Mouse (Mus musculus) forebrain, embryonic 12.5 days (tissue): ENCODE measurements around the gene Hlcs. TPM values are rescaled to one million over a fixed set of nuclear protein-coding genes. Genes with fewer than 3 reads are reported as not detected.

Experiments used
- ATAC-seq: fragments of 200-750 bp; cut with Nextera tagmentation; 2 replicates; pipeline ENCODE4 v1.8.0; 2017; ENCODE audit warnings: moderate TSS enrichment; ENCODE audit not compliant: low FRiP score
- H3K27ac ChIP-seq: fragments of 300-500 bp; sonication (generic); 2 replicates; pipeline ENCODE4 v1.5.1; 2016; ENCODE audit warnings: mild to moderate bottlenecking
- H3K27me3 ChIP-seq: fragments of 300-500 bp; sonication (generic); 2 replicates; pipeline ENCODE4 v1.6.1; 2016; ENCODE audit warnings: mild to moderate bottlenecking
- H3K36me3 ChIP-seq: fragments of 300-500 bp; sonication (generic); replicated peaks from 2 replicates; pipeline ENCODE4 v1.6.1; 2016; ENCODE audit warnings: mild to moderate bottlenecking
- H3K4me1 ChIP-seq: fragments of 300-500 bp; sonication (generic); 2 replicates; pipeline ENCODE4 v1.6.1; 2016
- H3K4me2 ChIP-seq: fragments of 300-500 bp; sonication (generic); 2 replicates; pipeline ENCODE4 v1.6.1; 2016; ENCODE audit warnings: mild to moderate bottlenecking, moderate library complexity
- H3K4me3 ChIP-seq: fragments of 300-500 bp; sonication (generic); replicated peaks from 2 replicates; pipeline ENCODE4 v1.5.1; 2016; ENCODE audit warnings: mild to moderate bottlenecking
- H3K9ac ChIP-seq: fragments of 300-500 bp; sonication (generic); 2 replicates; pipeline ENCODE4 v1.6.1; 2016; ENCODE audit warnings: mild to moderate bottlenecking
- H3K9me3 ChIP-seq: fragments of 300-500 bp; sonication (generic); 2 replicates; pipeline ENCODE4 v1.6.1; 2016
- WGBS: fragments of 180-500 bp; shearing (Covaris S2); methylation state at CpG from one replicate; pipeline ENCODE4 v1.1.7; 2016; 5-methylcytosine and 5-hydroxymethylcytosine counted together
- polyA plus RNA-seq: library from polyadenylated mRNA; unstranded; fragments of >200 nt; fragmentation: Nextera tagmentation; extraction: Ambion mirVana; gene quantifications from 2 replicates; pipeline ENCODE4 v1.2.1, GENCODE M21; 2016

The Hlcs gene
- polyA plus RNA-seq, 1 experiment from 2014 or later = 13.6 TPM

GRCm38 (mm10) chr16:94250640-94251349 lies 62.6 kb downstream of the Hlcs start:
- no peak overlapping the region for H3K4me3 ChIP-seq
- no peak overlapping the region for H3K4me2 ChIP-seq
- WGBS = 89% methylated on average over 15 of the region's 15 CpGs
- peaks cover 20% of the 10 kb centered on the region; the same call in 1 of the 2 replicates for H3K27me3 ChIP-seq
- no peak for ATAC-seq
- H3K27ac ChIP-seq = no peak overlapping the region
- no peak overlapping the region for H3K9ac ChIP-seq
- H3K36me3 ChIP-seq = no peaks in the 10 kb centered on the region
- no peaks in the 10 kb centered on the region for H3K9me3 ChIP-seq
- H3K4me1 ChIP-seq = peaks cover 12% of the 10 kb centered on the region; the same call in 1 of the 2 replicates

DNA sequence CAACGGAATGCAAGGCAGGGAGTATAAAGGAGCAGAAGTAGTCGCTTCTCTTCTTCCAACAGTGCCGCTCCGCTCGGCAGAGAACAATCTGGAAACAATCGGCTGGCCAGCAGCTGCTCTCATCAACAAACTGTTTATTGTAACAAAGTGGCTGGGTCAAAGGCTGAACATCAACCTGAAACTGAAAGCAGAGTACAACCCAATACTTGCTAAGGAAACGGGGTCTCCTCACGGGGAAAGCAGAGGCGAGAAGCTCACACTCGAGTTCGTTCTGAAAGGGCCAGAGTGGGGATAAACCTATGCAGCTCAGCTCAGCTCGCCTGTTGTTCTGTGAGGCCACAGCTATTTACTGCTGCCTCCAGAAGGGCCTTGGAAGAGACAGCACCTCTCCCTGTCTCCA lies 63.2 kb downstream of the Hlcs start:
- H3K4me2 ChIP-seq = no peak overlapping the region
- no peak overlapping the region for H3K27ac ChIP-seq
- peaks cover 16% of the 10 kb centered on the region; the same call in 1 of the 2 replicates for H3K27me3 ChIP-seq
- no peaks in the 10 kb centered on the region for H3K36me3 ChIP-seq
- H3K4me1 ChIP-seq = peaks cover 12% of the 10 kb centered on the region; the same call in 1 of the 2 replicates
- H3K4me3 ChIP-seq = no peak overlapping the region
- no peak overlapping the region for H3K9ac ChIP-seq
- ATAC-seq = no peak
- WGBS = 60% methylated on average over 12 of the region's 12 CpGs
- H3K9me3 ChIP-seq = no peaks in the 10 kb centered on the region

DNA sequence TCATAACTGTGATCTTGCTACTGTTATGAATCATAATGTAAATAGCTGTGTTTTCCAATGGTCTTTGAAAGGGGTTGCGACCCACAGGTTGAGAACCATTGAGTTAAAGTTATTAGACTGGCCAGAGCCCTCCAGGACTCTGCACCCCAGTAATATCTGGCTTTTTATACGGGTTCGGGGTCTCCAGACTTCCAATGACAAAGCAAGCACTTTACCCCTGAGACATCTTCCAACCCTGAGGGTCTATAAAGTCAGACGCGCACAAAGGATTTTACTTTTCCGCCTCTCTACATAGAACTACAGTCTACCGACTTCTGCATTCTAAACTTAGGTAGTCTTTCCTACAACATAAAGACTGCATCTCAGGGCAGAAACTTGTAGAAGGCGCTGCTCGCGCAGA lies 63.7 kb downstream of the Hlcs start:
- Histone ChIP-seq H3K4me2 (no peak overlapping the region), H3K4me3 (no peak overlapping the region), H3K9ac (no peak overlapping the region), H3K27ac (no peak overlapping the region), H3K9me3 (no peaks in the 10 kb centered on the region), H3K36me3 (no peaks in the 10 kb centered on the region), H3K27me3 (peaks cover 20% of the 10 kb centered on the region; the same call in 1 of the 2 replicates), H3K4me1 (peaks cover 12% of the 10 kb centered on the region; the same call in 1 of the 2 replicates)
- no peak for ATAC-seq
- 92% methylated on average over 10 of the region's 10 CpGs for WGBS

DNA sequence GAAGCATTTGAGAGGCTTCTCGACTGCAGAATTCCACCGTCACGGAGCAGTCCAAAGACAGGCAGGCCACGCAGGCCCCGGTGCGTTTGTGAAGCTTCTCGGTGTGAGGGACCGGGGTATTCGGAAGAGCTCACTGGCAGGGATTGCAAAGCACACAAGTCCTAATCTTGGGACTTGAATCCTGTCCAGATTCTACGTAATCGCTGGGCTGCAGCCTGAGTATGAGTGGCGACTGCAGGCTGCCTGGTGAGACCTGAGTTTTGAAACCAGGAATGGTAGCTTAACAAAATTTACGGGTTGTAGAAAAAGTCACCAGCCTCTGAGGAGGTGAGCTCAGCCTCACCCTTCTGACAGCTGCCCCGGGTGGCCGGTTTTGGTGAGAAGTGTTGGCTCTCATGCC lies 64.7 kb downstream of the Hlcs start:
- no peak overlapping the region for H3K27ac ChIP-seq
- WGBS = 93% methylated on average over 15 of the region's 15 CpGs
- no peak overlapping the region for H3K4me2 ChIP-seq
- H3K4me1 ChIP-seq = peaks cover 6% of the 10 kb centered on the region; the same call in 1 of the 2 replicates
- H3K36me3 ChIP-seq = no peaks in the 10 kb centered on the region
- ATAC-seq = no peak
- peaks cover 20% of the 10 kb centered on the region; the same call in 1 of the 2 replicates for H3K27me3 ChIP-seq
- H3K9ac ChIP-seq = no peak overlapping the region
- no peaks in the 10 kb centered on the region for H3K9me3 ChIP-seq
- no peak overlapping the region for H3K4me3 ChIP-seq

DNA sequence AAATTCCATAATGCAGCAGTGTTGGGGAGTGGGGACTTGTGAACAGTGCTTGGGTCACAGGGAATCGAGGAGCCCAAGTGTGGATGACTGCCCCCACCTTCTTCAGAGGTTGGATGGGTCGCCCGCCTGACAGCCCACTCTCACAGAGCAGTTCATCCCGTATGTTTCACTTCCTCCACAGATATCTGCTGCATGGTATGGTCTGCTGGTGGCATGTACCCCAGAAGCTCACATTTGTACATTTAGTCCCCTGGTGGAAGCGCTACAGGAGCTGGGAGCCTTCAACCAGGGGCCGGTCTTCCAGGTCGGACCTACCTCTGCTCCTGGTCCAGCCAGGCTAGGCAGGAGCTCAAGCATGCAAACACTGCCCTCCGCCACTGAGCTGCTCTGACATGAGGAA lies 66.4 kb downstream of the Hlcs start:
- 92% methylated on average over 8 of the region's 8 CpGs for WGBS
- no peaks in the 10 kb centered on the region for H3K36me3 ChIP-seq
- H3K4me3 ChIP-seq = no peak overlapping the region
- peaks cover 6% of the 10 kb centered on the region; the same call in 1 of the 2 replicates for H3K4me1 ChIP-seq
- no peak overlapping the region for H3K4me2 ChIP-seq
- H3K9ac ChIP-seq = no peak overlapping the region
- no peaks in the 10 kb centered on the region for H3K9me3 ChIP-seq
- H3K27ac ChIP-seq = no peak overlapping the region
- peaks cover 8% of the 10 kb centered on the region; the same call in 1 of the 2 replicates for H3K27me3 ChIP-seq
- ATAC-seq = no peak

- ATAC-seq = no peak
- H3K27me3 ChIP-seq = peaks cover 8% of the 10 kb centered on the region; the same call in 1 of the 2 replicates
- H3K4me3 ChIP-seq = no peak overlapping the region
- WGBS = 70% methylated on average over 17 of the region's 17 CpGs
- peaks cover 6% of the 10 kb centered on the region; the same call in 1 of the 2 replicates for H3K4me1 ChIP-seq
- H3K4me2 ChIP-seq = no peak overlapping the region
- no peaks in the 10 kb centered on the region for H3K9me3 ChIP-seq
- H3K9ac ChIP-seq = no peak overlapping the region
- no peak overlapping the region for H3K27ac ChIP-seq
- H3K36me3 ChIP-seq = no peaks in the 10 kb centered on the region
Measured at GRCm38 (mm10) chr16:94246058-94246784, 67.2 kb downstream of the Hlcs start.

DNA sequence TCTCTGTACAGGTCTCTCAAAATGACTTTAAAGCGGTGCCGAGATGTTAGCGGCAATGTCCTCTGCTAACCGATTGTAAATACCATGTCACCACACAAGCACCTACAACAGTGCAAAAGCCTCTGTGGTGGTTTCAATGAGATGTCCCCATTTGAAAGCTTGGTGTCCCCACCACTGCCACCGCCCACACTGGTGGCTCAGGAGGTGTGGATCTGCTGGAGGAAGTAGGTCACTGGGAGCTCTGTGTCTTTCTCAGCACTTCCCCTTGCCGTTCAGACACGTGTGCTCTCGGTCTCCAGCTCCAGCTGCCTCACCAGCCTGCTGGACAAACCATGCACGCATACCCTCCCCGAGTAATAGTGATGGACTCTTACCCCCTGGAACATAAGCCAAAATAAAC lies 72.2 kb downstream of the Hlcs start:
- H3K9me3 ChIP-seq = no peaks in the 10 kb centered on the region
- peaks cover 14% of the 10 kb centered on the region for H3K4me1 ChIP-seq
- no peak overlapping the region for H3K4me2 ChIP-seq
- H3K27me3 ChIP-seq = peaks cover 22% of the 10 kb centered on the region
- 94% methylated on average over 10 of the region's 10 CpGs for WGBS
- no peaks in the 10 kb centered on the region for H3K36me3 ChIP-seq
- H3K9ac ChIP-seq = no peak overlapping the region
- H3K4me3 ChIP-seq = no peak overlapping the region
- H3K27ac ChIP-seq = no peak overlapping the region
- ATAC-seq = no peak

- Histone ChIP-seq H3K4me3 (no peak overlapping the region), H3K36me3 (no peaks in the 10 kb centered on the region), H3K4me2 (no peak overlapping the region), H3K9ac (no peak overlapping the region), H3K4me1 (peaks cover 16% of the 10 kb centered on the region), H3K27ac (no peak overlapping the region), H3K9me3 (no peaks in the 10 kb centered on the region), H3K27me3 (peaks cover 22% of the 10 kb centered on the region)
- WGBS = 34% methylated on average over 2 of the region's 2 CpGs
- ATAC-seq = no peak
Measured at GRCm38 (mm10) chr16:94240190-94240589, 73.2 kb downstream of the Hlcs start.

GRCm38 (mm10) chr16:94239567-94239966 lies 73.8 kb downstream of the Hlcs start:
- Histone ChIP-seq H3K36me3 (no peaks in the 10 kb centered on the region), H3K27me3 (peaks cover 17% of the 10 kb centered on the region), H3K9ac (no peak overlapping the region), H3K27ac (no peak overlapping the region), H3K4me3 (no peak overlapping the region), H3K4me1 (peaks cover 16% of the 10 kb centered on the region), H3K9me3 (no peaks in the 10 kb centered on the region), H3K4me2 (no peak overlapping the region)
- ATAC-seq = no peak
- 90% methylated on average over 6 of the region's 6 CpGs for WGBS

- WGBS = 96% methylated on average over 7 of the region's 7 CpGs
- Histone ChIP-seq H3K36me3 (no peaks in the 10 kb centered on the region), H3K4me1 (peaks cover 16% of the 10 kb centered on the region), H3K9me3 (no peaks in the 10 kb centered on the region), H3K9ac (no peak overlapping the region), H3K4me2 (no peak overlapping the region), H3K27ac (no peak overlapping the region), H3K4me3 (no peak overlapping the region), H3K27me3 (peaks cover 17% of the 10 kb centered on the region)
- no peak for ATAC-seq
Measured at GRCm38 (mm10) chr16:94239146-94239545, 74.2 kb downstream of the Hlcs start.

GRCm38 (mm10) chr16:94237130-94237484 lies 76.3 kb downstream of the Hlcs start:
- ATAC-seq = no peak
- H3K27me3 ChIP-seq = peaks cover 18% of the 10 kb centered on the region
- no peaks in the 10 kb centered on the region for H3K36me3 ChIP-seq
- no peak overlapping the region for H3K27ac ChIP-seq
- no peak overlapping the region for H3K9ac ChIP-seq
- H3K4me1 ChIP-seq = peaks cover 16% of the 10 kb centered on the region
- H3K4me3 ChIP-seq = no peak overlapping the region
- H3K4me2 ChIP-seq = no peak overlapping the region
- H3K9me3 ChIP-seq = no peaks in the 10 kb centered on the region
- WGBS = 71% methylated on average over 6 of the region's 6 CpGs

DNA sequence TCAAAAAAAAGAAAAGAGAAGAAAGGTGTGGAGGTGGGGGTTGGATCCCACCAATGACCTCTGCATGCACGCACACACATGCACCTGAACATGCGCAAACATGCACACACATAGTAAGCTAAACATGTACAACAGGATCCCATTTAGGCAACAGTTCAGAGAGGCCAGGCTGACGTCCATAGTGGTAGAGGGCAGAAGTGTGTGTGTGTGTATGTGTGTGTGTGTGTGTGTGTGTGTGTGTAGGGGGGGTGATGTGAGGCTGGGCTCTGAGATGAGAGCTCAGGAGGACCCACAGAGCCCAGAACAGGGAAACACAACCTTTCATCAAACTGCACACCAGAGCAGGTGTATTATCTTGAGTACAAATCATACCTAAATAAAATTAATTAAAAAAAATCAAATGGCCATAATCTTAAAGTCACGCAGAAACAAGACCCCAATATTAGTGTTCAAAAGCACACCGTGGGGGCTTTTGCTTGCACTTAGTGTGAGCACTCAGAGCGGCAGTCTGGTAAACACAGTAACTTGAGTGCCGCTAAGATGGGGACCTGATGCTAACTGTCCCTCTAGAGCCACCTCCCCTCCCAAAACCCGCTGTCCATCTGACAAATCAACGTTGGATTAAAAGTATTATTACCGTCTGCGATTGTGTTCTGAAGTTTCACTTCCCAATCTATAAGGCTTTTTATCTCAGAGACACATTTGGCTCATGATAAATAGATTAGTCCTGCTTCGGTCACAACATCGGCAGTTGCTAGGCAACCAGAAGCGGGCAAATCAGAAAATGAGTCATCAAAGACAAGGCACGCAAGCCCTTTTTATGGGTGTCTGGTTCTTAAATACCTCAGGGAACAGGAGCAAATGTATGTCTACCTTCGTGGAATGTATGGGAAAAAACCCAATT lies 76.9 kb downstream of the Hlcs start:
- H3K36me3 ChIP-seq = no peaks in the 10 kb centered on the region
- 50% methylated on average over 16 of the region's 16 CpGs for WGBS
- H3K4me3 ChIP-seq = no peak overlapping the region
- H3K4me1 ChIP-seq = peaks cover 16% of the 10 kb centered on the region
- H3K27me3 ChIP-seq = peaks cover 25% of the 10 kb centered on the region
- no peak overlapping the region for H3K27ac ChIP-seq
- no peak overlapping the region for H3K9ac ChIP-seq
- ATAC-seq = peak; percentile 41; the same call in 1 of the 2 replicates
- H3K9me3 ChIP-seq = no peaks in the 10 kb centered on the region
- 0 out of 2 replicates have a peak overlapping the region, but pooled peaks have one; percentile 1 for H3K4me2 ChIP-seq
